25 mouse cellular contexts compared by ENCODE assay signal in genomic region chr2:93581271-93581670, GRCm38 (mm10). TPM values are rescaled to one million over a fixed set of nuclear protein-coding genes. Genes with fewer than 3 reads are reported as not detected.
"Had no signal": no experiment of that assay in that cellular context is flagged by ENCODE, and none has a peak within 500 bp of the region (broad histone marks: within the 10 kb centered on the region; RNA-seq: fewer than 3 reads in every experiment).

No protein-coding gene starts in this region.

- H3K4me2 ChIP-seq: liver, embryonic 13.5 days; liver, embryonic 15.5 days; lung, embryonic 15.5 days; midbrain, embryonic 11.5 days; midbrain, embryonic 13.5 days; midbrain, embryonic 15.5 days; neural tube, embryonic 12.5 days; stomach, embryonic 15.5 days had no signal

- H3K27me3 ChIP-seq: liver, embryonic 13.5 days; liver, embryonic 15.5 days; lung, embryonic 15.5 days; midbrain, embryonic 13.5 days; midbrain, embryonic 15.5 days; neural tube, embryonic 12.5 days; stomach, embryonic 15.5 days had no signal

- ATAC-seq: liver, postnatal 0 days; lung, postnatal 0 days; midbrain, embryonic 13.5 days; midbrain, embryonic 15.5 days had no signal

- H3K9ac ChIP-seq: liver, embryonic 13.5 days; liver, embryonic 15.5 days; liver, postnatal 0 days; lung, embryonic 15.5 days; midbrain, embryonic 13.5 days; midbrain, embryonic 15.5 days; neural tube, embryonic 12.5 days; stomach, embryonic 15.5 days had no signal

- H3K36me3 ChIP-seq: liver, embryonic 13.5 days; liver, embryonic 15.5 days; lung, embryonic 15.5 days; midbrain, embryonic 13.5 days; midbrain, embryonic 15.5 days; neural tube, embryonic 12.5 days; stomach, embryonic 15.5 days had no signal

- H3K4me3 ChIP-seq: liver, embryonic 13.5 days; liver, embryonic 15.5 days; lung, embryonic 15.5 days; megakaryocyte, embryonic 14.5 days; midbrain, embryonic 13.5 days; midbrain, embryonic 15.5 days; neural tube, embryonic 12.5 days; stomach, embryonic 15.5 days had no signal

- H3K27ac ChIP-seq: liver, embryonic 13.5 days; liver, embryonic 15.5 days; lung, embryonic 15.5 days; macrophage; midbrain, embryonic 13.5 days; midbrain, embryonic 15.5 days; neural tube, embryonic 12.5 days; stomach, embryonic 15.5 days; stomach, postnatal 0 days had no signal

- H3K4me1 ChIP-seq: liver, embryonic 13.5 days; liver, embryonic 15.5 days; lung, embryonic 15.5 days; megakaryocyte, embryonic 14.5 days; midbrain, embryonic 13.5 days; midbrain, embryonic 15.5 days; neural tube, embryonic 12.5 days; stomach, embryonic 15.5 days had no signal

- H3K9me3 ChIP-seq: liver, embryonic 13.5 days; liver, embryonic 15.5 days; lung, embryonic 15.5 days; megakaryocyte, embryonic 14.5 days; midbrain, embryonic 13.5 days; midbrain, embryonic 15.5 days; neural tube, embryonic 12.5 days; stomach, embryonic 15.5 days had no signal

- DNase-seq: liver, embryonic 13.5 days; liver, postnatal 0 days; lung, adult 2 months; lung, postnatal 14 days; lung, postnatal 36 days; right cerebral cortex, postnatal 14 days; thymus, adult 2 months; thymus, postnatal 25 days; thymus, postnatal 4 days had no signal

RNA-seq across cellular contexts. Expression of gene Gm10803, which starts 20.9 kb away (rescaled TPM):
- total RNA-seq: megakaryocyte progenitor cell, adult 5-6 weeks; neutrophil, adult 5-6 weeks had no signal
- polyA plus RNA-seq: liver, embryonic 13.5 days; liver, embryonic 15.5 days; liver, postnatal 0 days; lung, adult 2 months; lung, embryonic 15.5 days; lung, postnatal 0 days; macrophage; midbrain, embryonic 11.5 days; midbrain, embryonic 13.5 days; midbrain, embryonic 15.5 days; neural tube, embryonic 12.5 days; neural tube, embryonic 14.5 days; spleen, adult 2 months; stomach, embryonic 15.5 days; stomach, postnatal 0 days; thymus, adult 2 months; urinary bladder, adult 2 months had no signal
